Comparison of ENCODE assay signal across 13 mouse cellular contexts in genomic region chr17:66412155-66412970, GRCm38 (mm10). TPM values are rescaled to one million over a fixed set of nuclear protein-coding genes. Genes with fewer than 3 reads are reported as not detected.
DNase-seq lines count a peak whose midpoint lies in the region; ATAC-seq and TF ChIP-seq lines count a peak whose summit lies in the region.
"Had no signal": no experiment of that assay in that cellular context is flagged by ENCODE, and none has a peak within 500 bp of the region (broad histone marks: within the 10 kb centered on the region; RNA-seq: fewer than 3 reads in every experiment).

No protein-coding gene starts in this region.

- no peak overlapping the region for H3K4me3 ChIP-seq in kidney, postnatal 0 days (replicated peaks; ENCODE audit: low read depth, low read length)
- H3K4me3 ChIP-seq in embryonic facial prominence, embryonic 14.5 days (ENCODE audit: low read depth, low read length): no peak overlapping the region
- H3K4me3 ChIP-seq in limb, embryonic 11.5 days (ENCODE audit: low read depth, low read length): no peak overlapping the region
- H3K4me3 ChIP-seq: embryonic facial prominence, embryonic 13.5 days; limb, embryonic 15.5 days had no signal

- 38% methylated on average over 12 of the region's 12 CpGs for WGBS in kidney, postnatal 0 days
- 41% methylated on average over 12 of the region's 12 CpGs for WGBS in embryonic facial prominence, embryonic 14.5 days
- 64% methylated on average over 12 of the region's 12 CpGs for WGBS in limb, embryonic 11.5 days

- H3K36me3 ChIP-seq in kidney, postnatal 0 days (ENCODE audit: insufficient read depth, low read length): no peaks in the 10 kb centered on the region
- H3K36me3 ChIP-seq in embryonic facial prominence, embryonic 14.5 days (ENCODE audit: control insufficient read depth, insufficient read depth, low read length): no peaks in the 10 kb centered on the region
- H3K36me3 ChIP-seq in limb, embryonic 11.5 days (ENCODE audit: control insufficient read depth, insufficient read depth, low read length): no peaks in the 10 kb centered on the region
- H3K36me3 ChIP-seq: embryonic facial prominence, embryonic 13.5 days; limb, embryonic 15.5 days had no signal

- peaks cover 13% of the 10 kb centered on the region for H3K4me1 ChIP-seq in kidney, postnatal 0 days (replicated peaks; ENCODE audit: insufficient read depth, low read length)
- H3K4me1 ChIP-seq in embryonic facial prominence, embryonic 14.5 days (ENCODE audit: control insufficient read depth, insufficient read depth, low read length): peaks cover 8% of the 10 kb centered on the region
- peaks cover 15% of the 10 kb centered on the region for H3K4me1 ChIP-seq in limb, embryonic 11.5 days (ENCODE audit: control insufficient read depth, insufficient read depth, low read length)

- peak; percentile 54 for DNase-seq in kidney, postnatal 0 days (ENCODE audit: low spot score)
- no peak for DNase-seq in kidney, postnatal 36 days
- DNase-seq in embryonic facial prominence, embryonic 14.5 days (ENCODE audit: low spot score): peak; percentile 41
- no peak for DNase-seq in limb, embryonic 11.5 days (ENCODE audit: low spot score)
- peak; percentile 76 for DNase-seq in retina, embryonic 14.5 days (ENCODE audit: low spot score)
- DNase-seq in thymus, postnatal 4 days: no peak
- DNase-seq in urinary bladder, postnatal 10 days (ENCODE audit: low spot score): no peak
- no peak for DNase-seq in urinary bladder, postnatal 4 days (ENCODE audit: low spot score in 2 of 2)

- H3K9ac ChIP-seq in kidney, postnatal 0 days (ENCODE audit: low read depth, low read length): no peak overlapping the region
- H3K9ac ChIP-seq in embryonic facial prominence, embryonic 14.5 days (ENCODE audit: low read depth, low read length): no peak overlapping the region
- 0 out of 2 replicates have a peak overlapping the region, but pooled peaks have one; percentile 2 for H3K9ac ChIP-seq in limb, embryonic 11.5 days (ENCODE audit: low read length)
- H3K9ac ChIP-seq: embryonic facial prominence, embryonic 13.5 days; limb, embryonic 15.5 days had no signal

- H3K27ac ChIP-seq in kidney, postnatal 0 days: peak overlapping the region; percentile 42; the same call in 1 of the 2 replicates
- no peak overlapping the region for H3K27ac ChIP-seq in embryonic facial prominence, embryonic 14.5 days (replicated peaks; ENCODE audit: low read depth, low read length)
- H3K27ac ChIP-seq in limb, embryonic 11.5 days (replicated peaks; ENCODE audit: low read depth, low read length): no peak overlapping the region
- H3K27ac ChIP-seq: embryonic facial prominence, embryonic 13.5 days; limb, embryonic 15.5 days had no signal

- no peak for ATAC-seq in kidney, postnatal 0 days (replicated peaks; ENCODE audit: low FRiP score, low read depth)
- ATAC-seq in embryonic facial prominence, embryonic 14.5 days (ENCODE audit: low read depth): peak; percentile 58; the same call in 1 of the 2 replicates
- ATAC-seq in limb, embryonic 11.5 days (ENCODE audit: insufficient number of reproducible peaks, low FRiP score, low TSS enrichment, low read depth): no peak
- ATAC-seq: CD4-positive, CD25-positive, alpha-beta regulatory T cell, adult 4 months; inflammation-experienced regulatory T-cells, adult 6 months had no signal

- no peaks in the 10 kb centered on the region for H3K9me3 ChIP-seq in kidney, postnatal 0 days (replicated peaks; ENCODE audit: low read length)
- H3K9me3 ChIP-seq in embryonic facial prominence, embryonic 14.5 days (ENCODE audit: control insufficient read depth, low read length): no peaks in the 10 kb centered on the region
- no peaks in the 10 kb centered on the region for H3K9me3 ChIP-seq in limb, embryonic 11.5 days (ENCODE audit: control insufficient read depth, low read length)
- H3K9me3 ChIP-seq: embryonic facial prominence, embryonic 13.5 days; limb, embryonic 15.5 days had no signal

- TF ChIP-seq CTCF in kidney, postnatal 0 days (IDR thresholded peaks at IDR 0.05; ENCODE audit: low read depth): no peak

- H3K27me3 ChIP-seq in kidney, postnatal 0 days (ENCODE audit: insufficient read depth, low read length): no peaks in the 10 kb centered on the region
- no peaks in the 10 kb centered on the region for H3K27me3 ChIP-seq in embryonic facial prominence, embryonic 14.5 days (replicated peaks; ENCODE audit: control insufficient read depth, insufficient read depth, low read length)
- no peaks in the 10 kb centered on the region for H3K27me3 ChIP-seq in limb, embryonic 11.5 days (ENCODE audit: control insufficient read depth, insufficient read depth, low read length)
- H3K27me3 ChIP-seq: embryonic facial prominence, embryonic 13.5 days; limb, embryonic 15.5 days had no signal

- H3K4me2 ChIP-seq in kidney, postnatal 0 days (ENCODE audit: low read length): no peak overlapping the region
- H3K4me2 ChIP-seq in embryonic facial prominence, embryonic 14.5 days (ENCODE audit: low read depth, low read length): no peak overlapping the region
- no peak overlapping the region for H3K4me2 ChIP-seq in limb, embryonic 11.5 days (ENCODE audit: low read depth, severe bottlenecking)
- H3K4me2 ChIP-seq: embryonic facial prominence, embryonic 13.5 days; heart, embryonic 11.5 days; limb, embryonic 15.5 days had no signal

RNA-seq across cellular contexts. Expression of gene Mtcl1, which starts 37.2 kb away (rescaled TPM):
- 3.5 and 3.6 TPM in 2 replicates for polyA plus RNA-seq in kidney, postnatal 0 days (2015; fragmentation: Nextera tagmentation; extraction: Ambion mirVana)
- polyA plus RNA-seq in embryonic facial prominence, embryonic 14.5 days (2014; fragmentation: Nextera tagmentation; extraction: Ambion mirVana): 8.2 and 8.8 TPM in 2 replicates
- polyA plus RNA-seq in limb, embryonic 11.5 days (2014; fragmentation: Nextera tagmentation; extraction: Ambion mirVana): 5.7 TPM in 2 replicates

Comparison
In these comparisons a context has a peak if more than half of its experiments do, and no peak if none do; other contexts are left out.
1. DNase-seq: peak in kidney, postnatal 0 days (single experiment), embryonic facial prominence, embryonic 14.5 days (single experiment) and retina, embryonic 14.5 days (single experiment); none in kidney, postnatal 36 days (0 of 2), limb, embryonic 11.5 days (single experiment), thymus, postnatal 4 days (single experiment), urinary bladder, postnatal 10 days (single experiment) and urinary bladder, postnatal 4 days (0 of 2).